Mouse (Mus musculus) embryonic facial prominence, embryonic 11.5 days (tissue): ENCODE measurements around the gene Copz2. TPM values are rescaled to one million over a fixed set of nuclear protein-coding genes. Genes with fewer than 3 reads are reported as not detected.
"Not testable (repeated sequence)": the region's sequence is repeated elsewhere in the genome, so short reads cannot be mapped to it uniquely, and the experiment has no call there.

Source experiments
- ATAC-seq: fragments of 200-750 bp; cut with Nextera tagmentation; replicated peaks from 2 replicates; pipeline ENCODE4 v1.8.0; 2017; ENCODE audit warnings: low read depth; ENCODE audit not compliant: insufficient number of reproducible peaks, low FRiP score, low TSS enrichment
- DNase-seq: peaks from one replicate; pipeline ENCODE4 v3.0.0-alpha.2; 2015; ENCODE audit warnings: low spot score
- H3K27ac ChIP-seq: fragments of 300-500 bp; sonication (generic); replicated peaks from 2 replicates; pipeline ENCODE4 v1.5.1; 2014; ENCODE audit warnings: mild to moderate bottlenecking, low read depth, low read length, control low read depth
- H3K27me3 ChIP-seq: fragments of 300-500 bp; sonication (generic); 2 replicates; pipeline ENCODE4 v1.6.1; 2014; ENCODE audit warnings: mild to moderate bottlenecking, low read length, moderate library complexity, mixed read lengths; ENCODE audit not compliant: control insufficient read depth, insufficient read depth
- H3K36me3 ChIP-seq: fragments of 300-500 bp; sonication (generic); replicated peaks from 2 replicates; pipeline ENCODE4 v1.6.1; 2014; ENCODE audit warnings: low read depth, mild to moderate bottlenecking, low read length, moderate library complexity, mixed read lengths; ENCODE audit not compliant: control insufficient read depth, insufficient read depth
- H3K4me1 ChIP-seq: fragments of 300-500 bp; sonication (generic); 2 replicates; pipeline ENCODE4 v1.6.1; 2014; ENCODE audit warnings: low read length, mixed read lengths; ENCODE audit not compliant: control insufficient read depth, insufficient read depth
- H3K4me2 ChIP-seq: fragments of 300-500 bp; sonication (generic); 2 replicates; pipeline ENCODE4 v1.6.1; 2014; ENCODE audit warnings: low read depth, mild to moderate bottlenecking, control low read depth, low read length, moderate library complexity
- H3K4me3 ChIP-seq: fragments of 300-500 bp; sonication (generic); 2 replicates; pipeline ENCODE4 v1.5.1; 2014; ENCODE audit warnings: low read depth, low read length, control low read depth
- H3K9ac ChIP-seq: fragments of 300-500 bp; sonication (generic); replicated peaks from 2 replicates; pipeline ENCODE4 v1.6.1; 2014; ENCODE audit warnings: mild to moderate bottlenecking, control low read depth, low read length
- H3K9me3 ChIP-seq: fragments of 300-500 bp; sonication (generic); replicated peaks from 2 replicates; pipeline ENCODE4 v1.6.1; 2016; ENCODE audit warnings: mild to moderate bottlenecking, low read length, inconsistent platforms, mixed read lengths; ENCODE audit not compliant: control insufficient read depth
- WGBS: fragments of 180-500 bp; shearing (Covaris S2); extraction: QIAGEN DNeasy Blood & Tissue Kit; methylation state at CpG from one replicate; pipeline ENCODE4 v1.1.7; 2014; 5-methylcytosine and 5-hydroxymethylcytosine counted together
- polyA plus RNA-seq: library from polyadenylated mRNA; unstranded; fragments of >200 nt; fragmentation: Nextera tagmentation; extraction: Ambion mirVana; gene quantifications from 2 replicates; pipeline ENCODE4 v1.2.1, GENCODE M21; 2014

Gene Copz2
- 61.1 and 61.2 TPM in 2 replicates for polyA plus RNA-seq

- no peaks in the 10 kb centered on the region; the same call in 1 of the 2 replicates for H3K4me1 ChIP-seq
- ATAC-seq, result peak; percentile 61
- H3K9ac ChIP-seq, result peak within 1 kb of the TSS; percentile 52
- DNase-seq, result peak; percentile 54
- H3K27me3 ChIP-seq, result no peaks in the 10 kb centered on the region
- H3K36me3 ChIP-seq, result no peaks in the 10 kb centered on the region
- peak within 1 kb of the TSS; percentile 55 for H3K4me3 ChIP-seq
- H3K4me2 ChIP-seq, result peak within 1 kb of the TSS; percentile 88
- under 1% methylated on average over 55 of the region's 60 CpGs for WGBS
- H3K9me3 ChIP-seq, result no peaks in the 10 kb centered on the region
- H3K27ac ChIP-seq, result no peak within 1 kb of the TSS
These were observed at the start of gene Copz2 for GRCm38 (mm10) chr11:96849681-96850467. Gene Copz2 (plus strand): TSS chr11:96849870.

DNA sequence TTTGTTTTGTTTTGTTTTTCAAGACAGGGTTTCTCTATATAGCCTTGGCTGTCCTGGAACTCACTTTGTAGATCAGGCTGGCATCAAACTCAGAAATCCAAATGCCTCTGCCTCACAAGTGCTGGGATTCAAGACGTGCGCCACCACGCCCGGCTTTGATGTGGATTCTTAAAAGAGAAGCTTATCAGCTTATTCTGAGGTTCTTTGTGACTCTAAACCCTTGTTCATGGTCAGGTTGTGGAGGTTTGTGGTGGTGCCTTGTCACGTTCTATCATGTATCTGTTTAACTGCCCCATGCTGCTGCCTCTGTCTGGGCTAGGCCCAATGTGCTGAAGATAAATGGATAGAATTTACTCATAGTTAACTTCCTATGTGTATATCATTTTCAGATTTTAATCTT lies 44.1 kb upstream of the Copz2 start:
- no peak overlapping the region for H3K4me3 ChIP-seq
- DNase-seq, result no peak
- no peak for ATAC-seq
- no peak overlapping the region for H3K4me2 ChIP-seq
- 96% methylated on average over 5 of the region's 5 CpGs for WGBS
- H3K36me3 ChIP-seq, result no peaks in the 10 kb centered on the region; the same call in none of the 2 replicates
- H3K4me1 ChIP-seq, result no peaks in the 10 kb centered on the region
- H3K27me3 ChIP-seq, result no peaks in the 10 kb centered on the region
- no peaks in the 10 kb centered on the region for H3K9me3 ChIP-seq
- no peak overlapping the region for H3K27ac ChIP-seq
- no peak overlapping the region for H3K9ac ChIP-seq

- Histone ChIP-seq H3K9me3 (no peaks in the 10 kb centered on the region), H3K4me1 (no peaks in the 10 kb centered on the region), H3K36me3 (no peaks in the 10 kb centered on the region; the same call in none of the 2 replicates), H3K4me2 (no peak overlapping the region), H3K4me3 (no peak overlapping the region), H3K9ac (no peak overlapping the region), H3K27ac (no peak overlapping the region), H3K27me3 (no peaks in the 10 kb centered on the region)
- no peak for ATAC-seq
- WGBS, result 47% methylated on average over 1 of the region's 1 CpGs
- DNase-seq, result no peak
These were observed 41.6 kb upstream of the Copz2 start for GRCm38 (mm10) chr11:96808066-96808465.

DNA sequence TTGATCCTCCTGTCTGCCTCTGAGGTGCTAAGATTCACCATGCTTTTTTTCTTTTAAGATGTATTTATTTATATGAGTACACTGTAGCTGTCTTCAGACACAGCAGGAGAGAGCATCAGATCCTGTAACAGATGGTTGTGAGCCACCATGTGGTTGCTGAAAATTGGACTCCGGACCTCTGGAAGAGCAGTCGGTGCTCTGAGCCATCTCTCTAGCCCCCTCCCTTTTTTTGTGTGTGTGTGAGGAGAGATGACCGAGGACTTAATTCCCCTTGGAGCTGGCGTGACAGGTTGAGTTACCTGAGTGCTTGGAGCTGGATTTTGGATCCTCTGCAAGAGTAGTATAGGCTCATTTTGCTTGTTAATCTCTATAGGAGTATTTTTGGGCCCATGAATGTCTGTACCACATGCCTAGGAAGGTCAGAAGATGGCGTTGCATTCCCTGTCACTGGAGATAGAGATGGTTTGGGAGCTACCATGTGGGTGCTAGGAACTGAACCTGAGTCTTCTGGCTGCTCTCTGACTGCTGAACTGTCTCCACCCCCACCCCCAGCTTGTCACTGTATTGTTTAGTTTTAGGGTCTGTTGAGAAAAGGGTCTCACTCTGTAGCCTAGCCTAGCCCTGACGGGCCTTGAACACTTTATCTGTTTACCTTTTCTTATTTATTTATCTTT lies 40.0 kb upstream of the Copz2 start:
- no peaks in the 10 kb centered on the region; the same call in none of the 2 replicates for H3K36me3 ChIP-seq
- H3K27ac ChIP-seq, result no peak overlapping the region
- no peak overlapping the region for H3K9ac ChIP-seq
- ATAC-seq (no peak), DNase-seq (no peak)
- no peaks in the 10 kb centered on the region for H3K27me3 ChIP-seq
- H3K4me3 ChIP-seq, result no peak overlapping the region
- no peaks in the 10 kb centered on the region for H3K4me1 ChIP-seq
- 86% methylated on average over 6 of the region's 6 CpGs for WGBS
- H3K9me3 ChIP-seq, result no peaks in the 10 kb centered on the region
- H3K4me2 ChIP-seq, result no peak overlapping the region

DNA sequence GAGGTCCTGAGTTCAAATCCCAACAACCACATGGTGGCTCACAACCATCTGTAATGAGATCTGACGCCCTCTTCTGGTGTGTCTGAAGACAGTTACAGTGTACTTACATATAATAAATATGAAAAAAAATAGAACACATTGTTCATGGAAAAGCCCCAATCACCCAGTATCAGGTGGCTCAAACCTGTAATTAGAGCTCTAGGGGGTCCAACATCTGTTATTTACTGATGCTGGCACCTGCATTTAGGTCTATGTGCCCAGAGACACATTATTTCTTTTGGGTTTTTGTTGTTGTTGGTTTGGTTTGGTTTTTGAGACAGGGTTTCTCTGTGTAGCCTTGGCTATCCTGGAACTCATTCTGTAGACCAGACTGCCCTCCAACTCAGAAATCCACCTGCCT lies 38.5 kb upstream of the Copz2 start:
- H3K9ac ChIP-seq, H3K4me1 ChIP-seq, H3K27me3 ChIP-seq, H3K4me3 ChIP-seq, H3K27ac ChIP-seq, DNase-seq, H3K4me2 ChIP-seq, H3K36me3 ChIP-seq, H3K9me3 ChIP-seq, ATAC-seq: not testable (repeated sequence)
- WGBS, result 87% methylated on average over 1 of the region's 1 CpGs

DNA sequence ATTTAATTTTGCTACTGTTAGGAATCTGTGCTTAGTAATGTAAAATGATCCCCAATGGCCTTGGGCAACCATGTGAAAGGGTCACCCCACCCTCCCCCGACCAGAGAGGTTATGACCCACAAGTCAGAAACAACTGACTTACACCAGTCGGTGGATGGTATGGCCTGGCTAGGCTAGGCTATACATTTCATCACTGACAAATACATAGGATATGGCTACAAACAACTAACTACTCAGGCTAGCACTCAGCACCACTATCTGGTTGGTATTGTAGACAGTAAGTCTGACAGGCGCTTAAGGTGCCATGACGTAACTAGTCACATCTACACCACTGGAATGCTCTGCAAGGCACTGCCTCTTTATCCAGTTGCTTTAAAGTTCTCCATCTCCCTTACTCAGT lies 36.2 kb upstream of the Copz2 start:
- no peak for DNase-seq
- Histone ChIP-seq H3K27me3 (no peaks in the 10 kb centered on the region), H3K9ac (no peak overlapping the region), H3K4me2 (no peak overlapping the region), H3K27ac (no peak overlapping the region), H3K9me3 (no peaks in the 10 kb centered on the region), H3K36me3 (peaks cover 3% of the 10 kb centered on the region), H3K4me1 (no peaks in the 10 kb centered on the region), H3K4me3 (no peak overlapping the region)
- no peak for ATAC-seq
- WGBS, result 76% methylated on average over 4 of the region's 4 CpGs

DNA sequence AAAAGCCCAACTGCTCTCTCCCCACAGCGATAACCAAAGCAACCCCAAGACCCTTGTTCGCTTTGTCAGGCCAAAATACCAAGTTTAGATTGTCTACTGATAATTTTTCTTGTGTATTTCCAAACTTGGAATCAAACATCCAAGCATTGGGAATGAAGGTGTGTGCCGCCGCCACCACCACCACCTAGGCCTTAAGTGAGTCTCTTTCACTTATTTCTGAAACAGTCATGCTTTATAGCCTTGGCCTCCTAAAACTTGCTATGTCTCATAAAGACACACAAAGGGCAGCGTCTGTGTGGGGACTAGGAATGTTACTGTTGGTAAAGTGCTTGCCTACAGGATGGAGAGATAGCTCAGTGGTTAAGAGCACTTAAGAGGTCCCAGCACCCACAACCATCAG lies 35.8 kb upstream of the Copz2 start:
- Histone ChIP-seq H3K36me3 (peaks cover 3% of the 10 kb centered on the region), H3K9me3 (no peaks in the 10 kb centered on the region), H3K4me1 (no peaks in the 10 kb centered on the region), H3K4me3 (no peak overlapping the region), H3K9ac (no peak overlapping the region), H3K27me3 (no peaks in the 10 kb centered on the region), H3K4me2 (no peak overlapping the region), H3K27ac (no peak overlapping the region)
- ATAC-seq (no peak), DNase-seq (no peak)
- 91% methylated on average over 5 of the region's 5 CpGs for WGBS

GRCm38 (mm10) chr11:96814443-96814842 lies 35.2 kb upstream of the Copz2 start:
- Histone ChIP-seq H3K4me3 (no peak overlapping the region), H3K36me3 (peaks cover 3% of the 10 kb centered on the region), H3K4me1 (no peaks in the 10 kb centered on the region), H3K9ac (no peak overlapping the region), H3K9me3 (no peaks in the 10 kb centered on the region), H3K27ac (no peak overlapping the region), H3K27me3 (no peaks in the 10 kb centered on the region), H3K4me2 (no peak overlapping the region)
- DNase-seq (no peak), ATAC-seq (no peak)
- WGBS, result 80% methylated on average over 2 of the region's 2 CpGs
